Mouse (Mus musculus): Measurements from ENCODE around the gene Vmn2r97.

DNA sequence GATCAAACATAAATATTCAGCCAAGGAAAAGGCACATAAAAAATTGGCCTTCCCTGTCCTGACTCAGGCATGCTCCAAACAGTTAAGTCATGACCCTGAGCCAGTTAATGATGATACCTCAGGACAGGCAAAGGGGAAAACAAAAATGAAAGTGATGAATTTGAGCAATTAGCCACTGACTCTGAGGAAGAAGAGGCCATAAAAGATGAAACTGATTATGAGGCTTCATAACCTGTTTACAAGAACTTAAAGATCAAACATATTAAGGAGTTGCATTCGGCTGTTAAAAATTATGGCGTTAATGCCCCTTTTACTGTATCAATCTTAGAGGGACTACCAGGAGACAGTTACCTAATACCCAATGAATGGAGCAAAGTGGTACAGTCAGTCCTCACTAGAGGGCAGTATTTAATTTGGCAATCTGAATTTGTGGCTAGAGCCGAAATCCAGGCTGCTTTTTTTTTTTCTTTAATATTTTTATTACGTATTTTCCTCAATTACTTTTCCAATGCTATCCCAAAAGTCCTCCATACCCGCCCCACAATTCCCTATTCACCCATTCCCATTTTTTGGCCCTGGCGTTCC lies 24.3 kb upstream of the Vmn2r97 start:
- no peak for TF ChIP-seq GATA1 (IDR thresholded peaks at IDR 0.05; ENCODE audit: borderline replicate concordance, low read length)
- TF ChIP-seq FLI1 (IDR thresholded peaks at IDR 0.05; ENCODE audit: low read length), result no peak

Data from megakaryocyte, embryonic 14.5 days (primary cell).